Mouse (Mus musculus) forebrain, embryonic 11.5 days (tissue): ENCODE measurements around the gene Tcp10c. TPM values are rescaled to one million over a fixed set of nuclear protein-coding genes. Genes with fewer than 3 reads are reported as not detected.
"Not testable (repeated sequence)": the region's sequence is repeated elsewhere in the genome, so short reads cannot be mapped to it uniquely, and the experiment has no call there.

Experiments
- ATAC-seq: fragments of 200-750 bp; cut with Nextera tagmentation; replicated peaks from 2 replicates; pipeline ENCODE4 v1.8.0; 2017; ENCODE audit warnings: moderate TSS enrichment; ENCODE audit not compliant: low FRiP score
- DNase-seq: peaks from one replicate; pipeline ENCODE4 v3.0.0-alpha.2; 2017; ENCODE audit warnings: low spot score
- H3K27ac ChIP-seq: fragments of 300-500 bp; sonication (generic); 2 replicates; pipeline ENCODE4 v1.5.1; 2014; ENCODE audit warnings: low read depth, low read length
- H3K27me3 ChIP-seq: fragments of 300-500 bp; sonication (generic); 2 replicates; pipeline ENCODE4 v1.6.1; 2014; ENCODE audit warnings: mild to moderate bottlenecking, low read length, mixed read lengths; ENCODE audit not compliant: control insufficient read depth, insufficient read depth
- H3K36me3 ChIP-seq: fragments of 300-500 bp; sonication (generic); 2 replicates; pipeline ENCODE4 v1.6.1; 2014; ENCODE audit warnings: mild to moderate bottlenecking, low read length, moderate library complexity, mixed read lengths; ENCODE audit not compliant: control insufficient read depth, insufficient read depth
- H3K4me1 ChIP-seq: fragments of 300-500 bp; sonication (generic); replicated peaks from 2 replicates; pipeline ENCODE4 v1.6.1; 2014; ENCODE audit warnings: low read length, mixed read lengths; ENCODE audit not compliant: control insufficient read depth, insufficient read depth
- H3K4me2 ChIP-seq: fragments of 300-500 bp; sonication (generic); 2 replicates; pipeline ENCODE4 v1.6.1; 2014; ENCODE audit warnings: low read depth, mild to moderate bottlenecking, low read length, moderate library complexity, mixed read lengths; ENCODE audit not compliant: severe bottlenecking
- H3K4me3 ChIP-seq: fragments of 300-500 bp; sonication (generic); 2 replicates; pipeline ENCODE4 v1.5.1; 2014; ENCODE audit warnings: low read depth, low read length
- H3K9ac ChIP-seq: fragments of 300-500 bp; sonication (generic); 2 replicates; pipeline ENCODE4 v1.6.1; 2014; ENCODE audit warnings: low read length
- H3K9me3 ChIP-seq: fragments of 300-500 bp; sonication (generic); 2 replicates; pipeline ENCODE4 v1.6.1; 2016; ENCODE audit warnings: low read length, mixed read lengths; ENCODE audit not compliant: control insufficient read depth
- WGBS: fragments of 180-500 bp; shearing (Covaris S2); extraction: QIAGEN DNeasy Blood & Tissue Kit; methylation state at CpG from one replicate; pipeline ENCODE4 v1.1.7; 2014; 5-methylcytosine and 5-hydroxymethylcytosine counted together
- polyA plus RNA-seq: library from polyadenylated mRNA; unstranded; fragments of >200 nt; fragmentation: Nextera tagmentation; extraction: Ambion mirVana; gene quantifications from 2 replicates; pipeline ENCODE4 v1.2.1, GENCODE M21; 2014

Tcp10c gene
- polyA plus RNA-seq = not detected in 2 replicates

- not testable (repeated sequence) for ATAC-seq, DNase-seq, H3K9ac ChIP-seq, H3K4me1 ChIP-seq, H3K27me3 ChIP-seq, H3K36me3 ChIP-seq, H3K4me3 ChIP-seq, H3K4me2 ChIP-seq, H3K27ac ChIP-seq
- H3K9me3 ChIP-seq = peaks cover 11% of the 10 kb centered on the region; the same call in 1 of the 2 replicates
- 94% methylated on average over 4 of the region's 4 CpGs for WGBS
Observed at GRCm38 (mm10) chr17:13354521-13354920, at the start of gene Tcp10c. Tcp10c (plus strand) TSS chr17:13354572.

GRCm38 (mm10) chr17:13307852-13308251, 46.5 kb upstream of the Tcp10c start:
- WGBS = 79% methylated on average over 5 of the region's 6 CpGs
- peaks cover 11% of the 10 kb centered on the region for H3K9me3 ChIP-seq
- 0 out of 2 replicates have a peak, but pooled peaks have one; percentile 11 for ATAC-seq
- not testable (repeated sequence) for H3K36me3 ChIP-seq, H3K4me1 ChIP-seq, H3K27ac ChIP-seq, DNase-seq, H3K4me2 ChIP-seq, H3K9ac ChIP-seq, H3K4me3 ChIP-seq, H3K27me3 ChIP-seq

GRCm38 (mm10) chr17:13308344-13308743, 46.0 kb upstream of the Tcp10c start:
- peaks cover 13% of the 10 kb centered on the region for H3K9me3 ChIP-seq
- not testable (repeated sequence) for ATAC-seq, H3K4me3 ChIP-seq, H3K36me3 ChIP-seq, DNase-seq, H3K4me1 ChIP-seq, H3K27me3 ChIP-seq, H3K27ac ChIP-seq, H3K9ac ChIP-seq, H3K4me2 ChIP-seq
- 86% methylated on average over 5 of the region's 5 CpGs for WGBS

GRCm38 (mm10) chr17:13308746-13309145, 45.6 kb upstream of the Tcp10c start:
- not testable (repeated sequence) for H3K27me3 ChIP-seq, H3K4me3 ChIP-seq, ATAC-seq, H3K36me3 ChIP-seq, H3K4me1 ChIP-seq, H3K9ac ChIP-seq, DNase-seq, H3K27ac ChIP-seq, H3K4me2 ChIP-seq
- peaks cover 14% of the 10 kb centered on the region for H3K9me3 ChIP-seq
- 86% methylated on average over 4 of the region's 4 CpGs for WGBS

- 90% methylated on average over 10 of the region's 10 CpGs for WGBS
- not testable (repeated sequence) for H3K4me2 ChIP-seq, H3K4me3 ChIP-seq, H3K36me3 ChIP-seq, H3K27ac ChIP-seq, H3K27me3 ChIP-seq, H3K4me1 ChIP-seq, H3K9ac ChIP-seq
- H3K9me3 ChIP-seq = peaks cover 14% of the 10 kb centered on the region
- peak; percentile 29 for ATAC-seq
- peak; percentile 49 for DNase-seq
Observed at GRCm38 (mm10) chr17:13309182-13309631, 45.2 kb upstream of the Tcp10c start.

GRCm38 (mm10) chr17:13329967-13330366, 24.4 kb upstream of the Tcp10c start:
- H3K27me3 ChIP-seq, ATAC-seq, H3K36me3 ChIP-seq, H3K4me1 ChIP-seq, H3K9ac ChIP-seq, DNase-seq, H3K27ac ChIP-seq, H3K4me2 ChIP-seq, H3K4me3 ChIP-seq: not testable (repeated sequence)
- 84% methylated on average over 4 of the region's 4 CpGs for WGBS
- peaks cover 10% of the 10 kb centered on the region for H3K9me3 ChIP-seq

- WGBS = 80% methylated on average over 3 of the region's 4 CpGs
- not testable (repeated sequence) for H3K4me2 ChIP-seq, H3K4me1 ChIP-seq, DNase-seq, H3K4me3 ChIP-seq, H3K27ac ChIP-seq, H3K9ac ChIP-seq, H3K36me3 ChIP-seq, H3K27me3 ChIP-seq, ATAC-seq
- H3K9me3 ChIP-seq = peaks cover 10% of the 10 kb centered on the region
Observed at GRCm38 (mm10) chr17:13331179-13331578, 23.2 kb upstream of the Tcp10c start.

- 82% methylated on average over 8 of the region's 8 CpGs for WGBS
- DNase-seq = not testable (repeated sequence)
Observed at GRCm38 (mm10) chr17:13332496-13332895, 21.9 kb upstream of the Tcp10c start.

GRCm38 (mm10) chr17:13336979-13337749, 17.2 kb upstream of the Tcp10c start:
- H3K27ac ChIP-seq, H3K4me3 ChIP-seq, DNase-seq, H3K4me1 ChIP-seq, H3K27me3 ChIP-seq, H3K9ac ChIP-seq, H3K4me2 ChIP-seq, H3K36me3 ChIP-seq, H3K9me3 ChIP-seq: not testable (repeated sequence)
- peak; percentile 69 for ATAC-seq
- 72% methylated on average over 9 of the region's 9 CpGs for WGBS

More at GRCm38 (mm10) chr17:13332496-13332895, 21.9 kb upstream of the Tcp10c start:
- not testable (repeated sequence) for H3K4me3 ChIP-seq, H3K36me3 ChIP-seq, H3K4me2 ChIP-seq, H3K27ac ChIP-seq, H3K4me1 ChIP-seq, H3K27me3 ChIP-seq, ATAC-seq, H3K9ac ChIP-seq
- peaks cover 10% of the 10 kb centered on the region for H3K9me3 ChIP-seq
